Mouse (Mus musculus): ENCODE results near the gene Gm11236. TPM values are rescaled to one million over a fixed set of nuclear protein-coding genes. Genes with fewer than 3 reads are reported as not detected.
"Not testable (repeated sequence)": the region's sequence is repeated elsewhere in the genome, so short reads cannot be mapped to it uniquely, and the experiment has no call there.

Gene Gm11236
- total RNA-seq (2014; rRNA removed; ENCODE audit: low replicate concordance) (not detected in 2 replicates), polyA plus RNA-seq (2015; fragmentation: Nextera tagmentation; extraction: Ambion mirVana) (not detected in 2 replicates)

- not testable (repeated sequence) for DNase-seq (ENCODE audit: low spot score); H3K4me1 ChIP-seq (ENCODE audit: control insufficient read depth, insufficient read depth); H3K9ac ChIP-seq (replicated peaks; ENCODE audit: low read depth, low read length); H3K9me3 ChIP-seq (replicated peaks; ENCODE audit: control insufficient read depth, low read length); H3K27me3 ChIP-seq (ENCODE audit: control insufficient read depth, insufficient read depth, low read length); H3K36me3 ChIP-seq (replicated peaks; ENCODE audit: control insufficient read depth, insufficient read depth, low read length); H3K4me3 ChIP-seq (ENCODE audit: low read depth, low read length); ATAC-seq (ENCODE audit: insufficient read depth, low read depth); H3K4me2 ChIP-seq (ENCODE audit: low read depth, low read length); H3K27ac ChIP-seq (ENCODE audit: low read depth)
- no CpG with 5 or more reads among the region's 4 CpGs for WGBS
Measured at GRCm38 (mm10) chr4:73637821-73638220, at the start of gene Gm11236. TSS of gene Gm11236 (plus strand) at chr4:73638121.

- no peak overlapping the region for H3K4me2 ChIP-seq (ENCODE audit: low read depth, low read length)
Measured at GRCm38 (mm10) chr4:73599248-73599647, 38.7 kb upstream of the Gm11236 start.

DNA sequence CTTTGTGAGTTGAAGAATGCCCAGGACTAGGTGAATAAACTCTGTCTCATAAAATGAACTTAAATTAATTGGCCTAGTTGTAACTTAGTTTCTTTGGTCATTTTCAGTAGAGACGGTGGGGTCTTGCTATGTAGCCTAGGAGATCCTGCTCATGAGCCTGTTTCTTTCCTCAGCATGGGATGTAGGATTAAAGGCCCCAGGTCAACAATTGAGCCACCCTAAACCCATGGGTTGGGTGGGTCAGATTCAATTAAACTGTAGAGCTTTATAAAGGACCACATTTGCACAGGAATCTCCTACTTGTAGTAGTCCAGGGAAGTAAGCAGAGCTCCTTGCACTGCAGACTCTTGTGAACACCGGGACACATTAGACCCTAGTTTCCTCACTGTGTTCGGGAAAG, 30.3 kb upstream of the Gm11236 start, which contains the start of gene Gm11238:
Gene Gm11238, plus strand, starts transcription at position 301 of the 400 bp plus-strand sequence.
- not testable (repeated sequence) for H3K4me2 ChIP-seq (ENCODE audit: low read depth, low read length); H3K4me3 ChIP-seq (ENCODE audit: low read depth, low read length); H3K27ac ChIP-seq (ENCODE audit: low read depth); H3K4me1 ChIP-seq (ENCODE audit: control insufficient read depth, insufficient read depth); H3K36me3 ChIP-seq (replicated peaks; ENCODE audit: control insufficient read depth, insufficient read depth, low read length); H3K9ac ChIP-seq (replicated peaks; ENCODE audit: low read depth, low read length); DNase-seq (ENCODE audit: low spot score); H3K9me3 ChIP-seq (replicated peaks; ENCODE audit: control insufficient read depth, low read length); H3K27me3 ChIP-seq (ENCODE audit: control insufficient read depth, insufficient read depth, low read length); ATAC-seq (ENCODE audit: insufficient read depth, low read depth)
- no CpG with 5 or more reads among the region's 3 CpGs for WGBS

More at GRCm38 (mm10) chr4:73599248-73599647, 38.7 kb upstream of the Gm11236 start:
- 10% methylated on average over 3 of the region's 3 CpGs for WGBS
- Histone ChIP-seq H3K4me1 (ENCODE audit: control insufficient read depth, insufficient read depth) (no peaks in the 10 kb centered on the region), H3K4me3 (ENCODE audit: low read depth, low read length) (no peak overlapping the region), H3K27ac (ENCODE audit: low read depth) (no peak overlapping the region), H3K36me3 (replicated peaks; ENCODE audit: control insufficient read depth, insufficient read depth, low read length) (no peaks in the 10 kb centered on the region), H3K27me3 (ENCODE audit: control insufficient read depth, insufficient read depth, low read length) (no peaks in the 10 kb centered on the region), H3K9ac (replicated peaks; ENCODE audit: low read depth, low read length) (no peak overlapping the region), H3K9me3 (replicated peaks; ENCODE audit: control insufficient read depth, low read length) (no peaks in the 10 kb centered on the region)
- no peak for TF ChIP-seq EP300 (IDR thresholded peaks at IDR 0.05; ENCODE audit: low read depth)
- peak; percentile 46 for TF ChIP-seq CTCF (IDR thresholded peaks at IDR 0.05; ENCODE audit: low read depth)
- DNase-seq (ENCODE audit: low spot score) (no peak), ATAC-seq (ENCODE audit: insufficient read depth, low read depth) (no peak)

DNA sequence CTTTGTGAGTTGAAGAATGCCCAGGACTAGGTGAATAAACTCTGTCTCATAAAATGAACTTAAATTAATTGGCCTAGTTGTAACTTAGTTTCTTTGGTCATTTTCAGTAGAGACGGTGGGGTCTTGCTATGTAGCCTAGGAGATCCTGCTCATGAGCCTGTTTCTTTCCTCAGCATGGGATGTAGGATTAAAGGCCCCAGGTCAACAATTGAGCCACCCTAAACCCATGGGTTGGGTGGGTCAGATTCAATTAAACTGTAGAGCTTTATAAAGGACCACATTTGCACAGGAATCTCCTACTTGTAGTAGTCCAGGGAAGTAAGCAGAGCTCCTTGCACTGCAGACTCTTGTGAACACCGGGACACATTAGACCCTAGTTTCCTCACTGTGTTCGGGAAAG, 15.2 kb upstream of the Gm11236 start, which contains the start of gene Gm11237:
Gene Gm11237, plus strand, starts transcription at position 301 of the 400 bp plus-strand sequence.
- H3K9ac ChIP-seq (replicated peaks; ENCODE audit: low read depth, low read length); H3K9me3 ChIP-seq (replicated peaks; ENCODE audit: control insufficient read depth, low read length); H3K36me3 ChIP-seq (replicated peaks; ENCODE audit: control insufficient read depth, insufficient read depth, low read length); H3K27me3 ChIP-seq (ENCODE audit: control insufficient read depth, insufficient read depth, low read length); H3K4me2 ChIP-seq (ENCODE audit: low read depth, low read length); H3K4me3 ChIP-seq (ENCODE audit: low read depth, low read length); H3K27ac ChIP-seq (ENCODE audit: low read depth); ATAC-seq (ENCODE audit: insufficient read depth, low read depth); DNase-seq (ENCODE audit: low spot score); H3K4me1 ChIP-seq (ENCODE audit: control insufficient read depth, insufficient read depth): not testable (repeated sequence)
- no CpG with 5 or more reads among the region's 3 CpGs for WGBS

GRCm38 (mm10) chr4:73661864-73662263, 23.9 kb downstream of the Gm11236 start:
- not testable (repeated sequence) for H3K9me3 ChIP-seq (replicated peaks; ENCODE audit: control insufficient read depth, low read length); H3K4me2 ChIP-seq (ENCODE audit: low read depth, low read length); H3K27ac ChIP-seq (ENCODE audit: low read depth); ATAC-seq (ENCODE audit: insufficient read depth, low read depth); H3K9ac ChIP-seq (replicated peaks; ENCODE audit: low read depth, low read length); H3K4me1 ChIP-seq (ENCODE audit: control insufficient read depth, insufficient read depth); DNase-seq (ENCODE audit: low spot score); H3K36me3 ChIP-seq (replicated peaks; ENCODE audit: control insufficient read depth, insufficient read depth, low read length); H3K4me3 ChIP-seq (ENCODE audit: low read depth, low read length); H3K27me3 ChIP-seq (ENCODE audit: control insufficient read depth, insufficient read depth, low read length)
- 61% methylated on average over 4 of the region's 4 CpGs for WGBS

- not testable (repeated sequence) for H3K9ac ChIP-seq (replicated peaks; ENCODE audit: low read depth, low read length); H3K4me1 ChIP-seq (ENCODE audit: control insufficient read depth, insufficient read depth); DNase-seq (ENCODE audit: low spot score); H3K4me2 ChIP-seq (ENCODE audit: low read depth, low read length); H3K9me3 ChIP-seq (replicated peaks; ENCODE audit: control insufficient read depth, low read length); H3K36me3 ChIP-seq (replicated peaks; ENCODE audit: control insufficient read depth, insufficient read depth, low read length); H3K27ac ChIP-seq (ENCODE audit: low read depth); H3K27me3 ChIP-seq (ENCODE audit: control insufficient read depth, insufficient read depth, low read length); H3K4me3 ChIP-seq (ENCODE audit: low read depth, low read length); ATAC-seq (ENCODE audit: insufficient read depth, low read depth)
- WGBS: no CpG with 5 or more reads among the region's 4 CpGs
Measured at GRCm38 (mm10) chr4:73668054-73668453, 30.1 kb downstream of the Gm11236 start, which contains the start of gene Gm11239. TSS of gene Gm11239 (plus strand) at chr4:73668354.

DNA sequence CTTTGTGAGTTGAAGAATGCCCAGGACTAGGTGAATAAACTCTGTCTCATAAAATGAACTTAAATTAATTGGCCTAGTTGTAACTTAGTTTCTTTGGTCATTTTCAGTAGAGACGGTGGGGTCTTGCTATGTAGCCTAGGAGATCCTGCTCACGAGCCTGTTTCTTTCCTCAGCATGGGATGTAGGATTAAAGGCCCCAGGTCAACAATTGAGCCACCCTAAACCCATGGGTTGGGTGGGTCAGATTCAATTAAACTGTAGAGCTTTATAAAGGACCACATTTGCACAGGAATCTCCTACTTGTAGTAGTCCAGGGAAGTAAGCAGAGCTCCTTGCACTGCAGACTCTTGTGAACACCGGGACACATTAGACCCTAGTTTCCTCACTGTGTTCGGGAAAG, 45.3 kb downstream of the Gm11236 start, which contains the start of gene Gm428:
Gene Gm428, plus strand, starts transcription at position 301 of the 400 bp plus-strand sequence.
- DNase-seq (ENCODE audit: low spot score); H3K4me2 ChIP-seq (ENCODE audit: low read depth, low read length); H3K36me3 ChIP-seq (replicated peaks; ENCODE audit: control insufficient read depth, insufficient read depth, low read length); H3K27me3 ChIP-seq (ENCODE audit: control insufficient read depth, insufficient read depth, low read length); H3K27ac ChIP-seq (ENCODE audit: low read depth); H3K4me1 ChIP-seq (ENCODE audit: control insufficient read depth, insufficient read depth); H3K4me3 ChIP-seq (ENCODE audit: low read depth, low read length); ATAC-seq (ENCODE audit: insufficient read depth, low read depth); H3K9ac ChIP-seq (replicated peaks; ENCODE audit: low read depth, low read length); H3K9me3 ChIP-seq (replicated peaks; ENCODE audit: control insufficient read depth, low read length): not testable (repeated sequence)
- WGBS: no CpG with 5 or more reads among the region's 4 CpGs
